Mouse (Mus musculus) stomach, postnatal 0 days (tissue): ENCODE data around the gene Tmem9. TPM values are rescaled to one million over a fixed set of nuclear protein-coding genes. Genes with fewer than 3 reads are reported as not detected.

Experiments used
- ATAC-seq: fragments of 200-750 bp; cut with Nextera tagmentation; 2 replicates; pipeline ENCODE4 v1.8.0; 2017; ENCODE audit not compliant: low FRiP score, low TSS enrichment
- DNase-seq: peaks from one replicate; pipeline ENCODE4 v3.0.0-alpha.2; 2016; ENCODE audit warnings: low spot score
- H3K27ac ChIP-seq: fragments of 300-500 bp; sonication (generic); replicated peaks from 2 replicates; pipeline ENCODE4 v1.5.1; 2014; ENCODE audit warnings: mild to moderate bottlenecking, control low read depth
- H3K27me3 ChIP-seq: fragments of 300-500 bp; sonication (generic); 2 replicates; pipeline ENCODE4 v1.6.1; 2014; ENCODE audit warnings: low read length; ENCODE audit not compliant: control insufficient read depth, insufficient read depth
- H3K36me3 ChIP-seq: fragments of 300-500 bp; sonication (generic); 2 replicates; pipeline ENCODE4 v1.6.1; 2014; ENCODE audit warnings: low read length, mixed read lengths; ENCODE audit not compliant: control insufficient read depth, insufficient read depth
- H3K4me1 ChIP-seq: fragments of 300-500 bp; sonication (generic); replicated peaks from 2 replicates; pipeline ENCODE4 v1.6.1; 2014; ENCODE audit warnings: antibody characterized with exemption; ENCODE audit not compliant: control insufficient read depth, insufficient read depth
- H3K4me2 ChIP-seq: fragments of 300-500 bp; sonication (generic); replicated peaks from 2 replicates; pipeline ENCODE4 v1.6.1; 2014; ENCODE audit warnings: low read depth, mild to moderate bottlenecking, control low read depth, moderate library complexity
- H3K4me3 ChIP-seq: fragments of 300-500 bp; sonication (generic); 2 replicates; pipeline ENCODE4 v1.5.1; 2014; ENCODE audit warnings: low read depth, low read length, control low read depth
- H3K9ac ChIP-seq: fragments of 300-500 bp; sonication (generic); 2 replicates; pipeline ENCODE4 v1.6.1; 2014; ENCODE audit warnings: mild to moderate bottlenecking, low read length, control low read depth, mixed read lengths
- H3K9me3 ChIP-seq: fragments of 300-500 bp; sonication (generic); 2 replicates; pipeline ENCODE4 v1.6.1; 2016; ENCODE audit warnings: low read length; ENCODE audit not compliant: control insufficient read depth
- CTCF ChIP-seq: IDR thresholded peaks from 2 replicates; pipeline ENCODE4 v1.5.1; 2016; ENCODE audit warnings: antibody characterized with exemption, low read depth, mild to moderate bottlenecking, moderate library complexity
- EP300 ChIP-seq: optimal IDR thresholded peaks from 2 replicates; pipeline ENCODE3; 2016; ENCODE audit warnings: antibody characterized with exemption
- WGBS: fragments of 180-500 bp; shearing (Covaris S2); extraction: QIAGEN DNeasy Blood & Tissue Kit; methylation state at CpG from one replicate; pipeline ENCODE4 v1.1.7; 2014; 5-methylcytosine and 5-hydroxymethylcytosine counted together
- polyA plus RNA-seq: library from polyadenylated mRNA; unstranded; fragments of >200 nt; fragmentation: Nextera tagmentation; extraction: Ambion mirVana; gene quantifications from 2 replicates; pipeline ENCODE4 v1.2.1, GENCODE M21; 2015

Tmem9 gene
- polyA plus RNA-seq, 1 experiment from 2014 or later, result 65.9 TPM

- H3K9me3 ChIP-seq, result no peaks in the 10 kb centered on the region
- H3K36me3 ChIP-seq, result peaks cover 8% of the 10 kb centered on the region
- TF ChIP-seq EP300, result no peak
- TF ChIP-seq CTCF, result no peak
- DNase-seq, result no peak
- no peak for ATAC-seq
- WGBS, result 68% methylated on average over 5 of the region's 5 CpGs
- H3K27me3 ChIP-seq, result no peaks in the 10 kb centered on the region
- no peak overlapping the region for H3K4me3 ChIP-seq
- no peak overlapping the region for H3K27ac ChIP-seq
- no peak overlapping the region for H3K9ac ChIP-seq
- no peak overlapping the region for H3K4me2 ChIP-seq
- 0 out of 2 replicates have a peak, but pooled peaks cover 3% of the 10 kb centered on the region for H3K4me1 ChIP-seq
Observed at GRCm38 (mm10) chr1:136038746-136039538, 31.0 kb downstream of the Tmem9 start.

DNA sequence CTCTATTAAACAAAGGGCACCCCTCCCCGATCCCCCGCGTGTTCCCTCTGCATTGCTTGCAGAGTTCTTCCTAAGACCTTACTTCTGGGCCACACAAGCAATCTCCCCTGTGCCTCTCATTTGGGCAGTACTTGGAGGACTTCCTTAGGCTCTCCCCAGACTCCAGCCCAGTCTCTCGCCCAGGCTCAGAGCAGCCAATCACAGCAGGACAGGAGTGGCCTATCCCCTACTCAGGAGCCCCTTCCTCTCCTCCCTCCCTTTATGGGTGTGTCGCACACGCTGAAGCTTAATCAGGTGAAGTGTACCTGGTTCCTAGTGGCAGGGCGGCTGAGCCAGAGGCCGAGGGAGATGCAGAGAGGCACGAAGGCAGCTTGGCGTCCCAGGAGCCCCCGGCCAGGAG is 32.5 kb downstream of the Tmem9 start:
- Histone ChIP-seq H3K27ac (no peak overlapping the region), H3K9me3 (no peaks in the 10 kb centered on the region), H3K27me3 (no peaks in the 10 kb centered on the region), H3K4me3 (no peak overlapping the region), H3K36me3 (no peaks in the 10 kb centered on the region), H3K4me1 (0 out of 2 replicates have a peak, but pooled peaks cover 3% of the 10 kb centered on the region), H3K4me2 (no peak overlapping the region), H3K9ac (no peak overlapping the region)
- TF ChIP-seq CTCF (no peak), EP300 (no peak)
- peak; percentile 31; the same call in 1 of the 2 replicates for ATAC-seq
- WGBS, result 15% methylated on average over 11 of the region's 11 CpGs
- DNase-seq, result no peak

DNA sequence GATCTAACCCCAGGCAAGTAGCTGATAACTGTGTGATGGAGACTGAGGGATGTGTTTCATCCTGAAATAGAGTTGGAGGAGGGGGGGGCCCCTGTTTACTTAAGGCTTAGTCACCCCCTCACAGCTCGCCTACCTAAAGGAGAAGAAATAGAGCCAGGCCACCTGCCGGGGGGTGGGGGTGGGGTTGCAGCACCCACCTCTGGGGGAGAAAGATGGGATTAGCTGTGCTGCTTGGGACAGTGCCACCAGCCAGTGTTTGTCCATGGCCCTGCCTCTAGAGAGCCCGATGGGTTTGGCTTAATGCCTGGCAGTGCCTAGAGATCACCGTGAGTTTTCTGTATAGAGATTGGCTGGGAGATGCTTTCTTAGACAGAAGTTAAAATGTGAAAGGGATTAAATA is 32.9 kb downstream of the Tmem9 start:
- 2% methylated on average over 4 of the region's 4 CpGs for WGBS

DNA sequence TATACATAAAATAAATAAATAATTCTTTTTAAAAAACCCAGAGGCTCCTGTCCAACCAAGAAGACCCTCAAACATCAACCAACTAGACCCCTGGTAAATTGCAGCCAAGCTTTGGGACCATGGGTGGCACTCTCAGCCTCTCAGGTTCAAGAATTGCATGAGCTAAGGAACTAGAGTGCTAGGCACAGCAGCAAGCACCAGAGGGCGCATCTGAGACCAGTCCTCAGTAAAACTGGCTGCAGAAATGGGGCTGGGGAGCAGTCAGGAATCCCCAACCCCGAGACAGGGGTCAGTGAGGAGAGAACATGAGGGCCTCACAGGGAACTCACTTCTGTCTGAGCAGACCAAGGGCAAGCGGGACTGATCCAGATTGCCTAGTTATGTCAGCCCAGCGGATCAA is 37.8 kb downstream of the Tmem9 start:
- DNase-seq (peak; percentile 66), ATAC-seq (no peak)
- Histone ChIP-seq H3K36me3 (no peaks in the 10 kb centered on the region), H3K27ac (no peak overlapping the region), H3K9me3 (no peaks in the 10 kb centered on the region), H3K4me1 (0 out of 2 replicates have a peak, but pooled peaks cover 2% of the 10 kb centered on the region), H3K4me2 (no peak overlapping the region), H3K27me3 (no peaks in the 10 kb centered on the region), H3K9ac (no peak overlapping the region), H3K4me3 (no peak overlapping the region)
- WGBS, result 10% methylated on average over 4 of the region's 4 CpGs
- peak; percentile 83 for TF ChIP-seq CTCF
- TF ChIP-seq EP300, result no peak

More for the DNA sequence above, 32.9 kb downstream of the Tmem9 start:
- ATAC-seq, result no peak
- Histone ChIP-seq H3K9ac (no peak overlapping the region), H3K36me3 (no peaks in the 10 kb centered on the region), H3K9me3 (no peaks in the 10 kb centered on the region), H3K27me3 (no peaks in the 10 kb centered on the region), H3K4me2 (no peak overlapping the region), H3K4me1 (0 out of 2 replicates have a peak, but pooled peaks cover 3% of the 10 kb centered on the region), H3K4me3 (no peak overlapping the region), H3K27ac (no peak overlapping the region)
- TF ChIP-seq CTCF, result no peak
- no peak for TF ChIP-seq EP300
- DNase-seq, result peak; percentile 19

DNA sequence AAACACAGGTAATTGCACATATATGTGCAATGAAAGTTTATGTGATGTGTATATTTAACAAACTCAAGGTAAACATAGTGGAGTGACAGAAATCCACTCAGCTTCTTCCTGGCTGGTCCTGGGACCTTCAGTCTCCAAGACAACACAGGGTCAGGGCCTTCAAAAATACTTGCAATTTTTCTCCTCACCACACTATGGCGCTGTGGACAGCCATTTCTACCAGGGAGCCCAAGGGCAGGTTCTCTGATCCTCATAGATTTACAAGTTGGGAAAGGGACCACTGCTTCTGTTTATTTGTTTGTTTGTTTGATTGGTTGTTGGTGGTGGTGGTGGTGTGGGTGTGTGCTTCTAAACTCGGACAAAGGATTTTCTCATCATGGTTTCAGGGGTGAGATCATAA is 39.5 kb downstream of the Tmem9 start:
- Histone ChIP-seq H3K4me2 (no peak overlapping the region), H3K9ac (no peak overlapping the region), H3K4me3 (no peak overlapping the region), H3K4me1 (no peaks in the 10 kb centered on the region), H3K9me3 (no peaks in the 10 kb centered on the region), H3K36me3 (no peaks in the 10 kb centered on the region), H3K27ac (no peak overlapping the region), H3K27me3 (no peaks in the 10 kb centered on the region)
- no peak for ATAC-seq
- TF ChIP-seq CTCF (peak; percentile 77), EP300 (no peak)
- DNase-seq, result peak; percentile 43
- WGBS, result 5% methylated on average over 2 of the region's 2 CpGs

GRCm38 (mm10) chr1:136047894-136048293 is 39.9 kb downstream of the Tmem9 start:
- Histone ChIP-seq H3K4me1 (no peaks in the 10 kb centered on the region), H3K9ac (no peak overlapping the region), H3K9me3 (no peaks in the 10 kb centered on the region), H3K27me3 (no peaks in the 10 kb centered on the region), H3K4me3 (no peak overlapping the region), H3K27ac (no peak overlapping the region), H3K36me3 (no peaks in the 10 kb centered on the region), H3K4me2 (no peak overlapping the region)
- ATAC-seq (no peak), DNase-seq (no peak)
- 70% methylated on average over 9 of the region's 9 CpGs for WGBS
- no peak for TF ChIP-seq EP300
- TF ChIP-seq CTCF, result no peak
